Mouse (Mus musculus): Measurements from ENCODE around the gene Eps15l1. TPM values are rescaled to one million over a fixed set of nuclear protein-coding genes. Genes with fewer than 3 reads are reported as not detected.

The Eps15l1 gene
- total and polyA plus RNA-seq, 3 experiments: 19.1 to 40.8 TPM; not detected in 1

DNA sequence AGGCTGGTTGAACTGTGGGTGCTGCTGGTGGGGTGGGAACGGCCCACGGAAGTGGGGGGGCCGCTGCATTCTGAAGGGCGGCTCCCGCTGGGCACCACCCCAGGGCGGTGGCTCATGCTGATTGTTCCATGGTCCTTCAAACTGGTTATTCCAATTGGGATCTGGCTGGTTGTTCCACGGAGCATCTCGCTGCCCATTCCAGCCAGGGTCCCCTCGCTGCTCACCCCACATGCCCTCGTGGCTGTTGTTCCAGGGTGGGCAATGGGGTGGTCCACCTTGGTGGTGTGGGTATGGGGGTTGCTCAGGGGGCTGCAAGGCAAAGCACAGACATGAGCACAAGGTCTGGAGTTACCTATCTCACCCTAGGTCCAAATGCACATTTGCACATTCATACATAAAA is 43.0 kb upstream of the Eps15l1 start:
- H3K27ac ChIP-seq (ENCODE audit: control insufficient read depth, low read depth, low read length): no peak overlapping the region
- no peaks in the 10 kb centered on the region for H3K9me3 ChIP-seq (replicated peaks; ENCODE audit: insufficient read depth, low read length)
- TF ChIP-seq USF1 (IDR thresholded peaks at IDR 0.05; ENCODE audit: low read depth, low read length): no peak
- TF ChIP-seq SMC3 (IDR thresholded peaks at IDR 0.05; ENCODE audit: low read depth, low read length): no peak
- no peak for TF ChIP-seq NELFE (IDR thresholded peaks at IDR 0.05; ENCODE audit: low read depth, low read length)
- TF ChIP-seq JUND (IDR thresholded peaks at IDR 0.05; ENCODE audit: low read depth, low read length): no peak
- TF ChIP-seq POLR2AphosphoS5 (IDR thresholded peaks at IDR 0.05; ENCODE audit: borderline replicate concordance, low read depth, low read length): no peak
- TF ChIP-seq MAZ (IDR thresholded peaks at IDR 0.05; ENCODE audit: low read depth, low read length): no peak
- TF ChIP-seq RAD21 (IDR thresholded peaks at IDR 0.05; ENCODE audit: low read depth, low read length): no peak
- H3K9ac ChIP-seq (ENCODE audit: control insufficient read depth, low read depth, low read length, poor library complexity, severe bottlenecking): no peak overlapping the region
- no peaks in the 10 kb centered on the region for H3K79me2 ChIP-seq (ENCODE audit: control insufficient read depth, insufficient read depth, low read length, poor library complexity)
- H3K36me3 ChIP-seq (ENCODE audit: control insufficient read depth in 1 of 2, insufficient read depth in 2 of 2, low read length in 2 of 2): peaks cover 0 to 6% of the 10 kb centered on the region in 2 experiments; a peak in 2 of 4 replicates
- no peaks in the 10 kb centered on the region for H3K27me3 ChIP-seq (ENCODE audit: control insufficient read depth in 1 of 2, insufficient read depth in 2 of 2, low read length in 2 of 2)
- no peak for DNase-seq (ENCODE audit: low read depth, low spot score)
- H3K4me3 ChIP-seq (ENCODE audit: control insufficient read depth in 1 of 2, insufficient read depth in 1 of 2, low read depth in 2 of 2, low read length in 2 of 2): no peak overlapping the region
- no peaks in the 10 kb centered on the region for H3K4me1 ChIP-seq (ENCODE audit: control insufficient read depth in 1 of 2, insufficient read depth in 2 of 2, low read length in 2 of 2)

DNA sequence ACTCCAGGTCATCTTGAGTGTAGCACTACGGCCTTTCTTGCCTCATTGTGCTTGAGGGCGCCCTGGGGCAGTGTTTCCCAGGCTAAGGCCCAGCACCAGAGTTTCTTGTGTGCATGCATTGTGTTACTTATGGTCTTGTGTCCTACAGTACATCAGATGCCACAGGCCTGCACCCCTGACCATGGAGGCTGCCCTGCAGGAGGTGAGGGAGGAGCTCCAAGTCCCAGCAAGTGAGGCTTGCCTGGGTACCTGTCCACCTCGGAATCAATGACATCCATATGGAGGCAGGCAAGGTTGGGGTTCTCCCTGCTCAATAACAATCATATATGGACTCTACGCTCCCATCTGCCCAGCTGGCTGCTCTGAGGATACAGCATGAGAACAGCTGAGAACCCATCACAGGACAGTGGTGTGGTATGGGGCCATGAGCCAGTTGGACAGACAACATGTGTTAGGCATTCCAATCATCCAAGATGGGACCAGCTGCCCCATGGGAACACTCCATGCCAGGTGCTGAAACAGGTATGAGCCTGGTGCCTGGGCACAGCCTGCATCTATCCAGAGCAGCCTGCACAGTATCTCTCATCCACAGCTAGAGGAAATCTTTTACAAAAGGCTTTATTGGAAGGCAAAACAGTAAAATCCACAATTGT is 38.7 kb upstream of the Eps15l1 start:
- Histone ChIP-seq H3K9me3 (replicated peaks; ENCODE audit: insufficient read depth, low read length) (no peaks in the 10 kb centered on the region), H3K27me3 (ENCODE audit: control insufficient read depth in 1 of 2, insufficient read depth in 2 of 2, low read length in 2 of 2) (no peaks in the 10 kb centered on the region), H3K79me2 (ENCODE audit: control insufficient read depth, insufficient read depth, low read length, poor library complexity) (no peaks in the 10 kb centered on the region), H3K36me3 (ENCODE audit: control insufficient read depth in 1 of 2, insufficient read depth in 2 of 2, low read length in 2 of 2) (peaks cover 0 to 2% of the 10 kb centered on the region in 2 experiments; a peak in 1 of 4 replicates), H3K4me1 (ENCODE audit: control insufficient read depth in 1 of 2, insufficient read depth in 2 of 2, low read length in 2 of 2) (no peaks in the 10 kb centered on the region), H3K4me3 (ENCODE audit: control insufficient read depth in 1 of 2, insufficient read depth in 1 of 2, low read depth in 2 of 2, low read length in 2 of 2) (no peak overlapping the region), H3K9ac (ENCODE audit: control insufficient read depth, low read depth, low read length, poor library complexity, severe bottlenecking) (no peak overlapping the region), H3K27ac (ENCODE audit: control insufficient read depth, low read depth, low read length) (no peak overlapping the region)
- DNase-seq (ENCODE audit: low read depth, low spot score): no peak
- TF ChIP-seq POLR2A (IDR thresholded peaks at IDR 0.05; ENCODE audit: control insufficient read depth in 1 of 2, insufficient read depth in 1 of 2, low read depth in 1 of 2, low read length in 2 of 2, poor library complexity in 1 of 2) (0 out of 4 replicates have a peak, but pooled peaks of 1 of the 2 experiments have one; percentile 9), CHD2 (IDR thresholded peaks at IDR 0.05; ENCODE audit: low read length) (no peak)

DNA sequence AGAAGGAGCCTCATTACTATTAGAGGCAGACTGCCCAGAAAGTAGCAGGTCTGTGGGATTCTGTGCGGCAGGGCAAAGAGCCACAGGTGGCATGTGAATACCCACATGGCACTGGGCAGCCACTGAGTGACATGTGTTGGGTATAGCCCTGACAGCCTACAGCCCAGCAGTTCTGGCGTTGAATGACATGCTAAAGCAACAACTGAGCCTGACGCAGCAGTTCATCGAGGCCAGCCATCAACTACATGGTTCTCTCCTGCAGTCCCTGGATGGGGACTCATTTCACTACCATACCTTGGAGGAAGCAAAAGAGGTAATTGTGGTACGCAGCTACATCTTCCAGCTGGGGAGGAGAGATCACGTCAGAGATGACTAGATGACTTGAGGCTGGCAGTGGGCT is 37.2 kb upstream of the Eps15l1 start:
- no peaks in the 10 kb centered on the region for H3K27me3 ChIP-seq (ENCODE audit: control insufficient read depth in 1 of 2, insufficient read depth in 2 of 2, low read length in 2 of 2)
- TF ChIP-seq MAX (IDR thresholded peaks at IDR 0.05; ENCODE audit: low read length): no peak
- no peak for TF ChIP-seq MAZ (IDR thresholded peaks at IDR 0.05; ENCODE audit: low read depth, low read length)
- TF ChIP-seq TAL1 (IDR thresholded peaks at IDR 0.05; ENCODE audit: low read length): no peak
- no peak for TF ChIP-seq TCF12 (IDR thresholded peaks at IDR 0.05; ENCODE audit: low read depth, low read length)
- TF ChIP-seq ELF1 (IDR thresholded peaks at IDR 0.05; ENCODE audit: low read depth, low read length): no peak
- TF ChIP-seq MEF2A (IDR thresholded peaks at IDR 0.05; ENCODE audit: extremely low read depth, insufficient replicate concordance, low read depth, low read length, poor library complexity, severe bottlenecking): no peak
- no peak for TF ChIP-seq MAFK (IDR thresholded peaks at IDR 0.05; ENCODE audit: borderline replicate concordance, low read depth, low read length)
- TF ChIP-seq CHD1 (IDR thresholded peaks at IDR 0.05; ENCODE audit: low read depth, low read length): no peak
- TF ChIP-seq RCOR1 (IDR thresholded peaks at IDR 0.05; ENCODE audit: low read depth, low read length): no peak
- TF ChIP-seq POLR2AphosphoS2 (IDR thresholded peaks at IDR 0.05; ENCODE audit: low read length): no peak
- no peak for TF ChIP-seq GATA1 (IDR thresholded peaks at IDR 0.05; ENCODE audit: low read depth, low read length)
- no peak for TF ChIP-seq POLR2A (IDR thresholded peaks at IDR 0.05; ENCODE audit: control insufficient read depth in 1 of 2, insufficient read depth in 1 of 2, low read depth in 1 of 2, low read length in 2 of 2, poor library complexity in 1 of 2)
- no peak for TF ChIP-seq TBP (IDR thresholded peaks at IDR 0.05; ENCODE audit: low read depth, low read length)
- TF ChIP-seq NELFE (IDR thresholded peaks at IDR 0.05; ENCODE audit: low read depth, low read length): no peak
- no peak for TF ChIP-seq ZKSCAN1 (IDR thresholded peaks at IDR 0.05; ENCODE audit: low read depth, low read length)
- TF ChIP-seq CTCF (IDR thresholded peaks at IDR 0.05 in 2 of 3, conservative IDR thresholded peaks at IDR 0.05 in 1 of 3; ENCODE audit: control insufficient read depth in 1 of 3, insufficient read depth in 1 of 3, low read depth in 2 of 3, low read length in 3 of 3, poor library complexity in 1 of 3, severe bottlenecking in 1 of 3): no peak
- TF ChIP-seq BHLHE40 (IDR thresholded peaks at IDR 0.05; ENCODE audit: borderline replicate concordance, low read depth, low read length): no peak
- TF ChIP-seq GABPA (IDR thresholded peaks at IDR 0.05; ENCODE audit: low read depth, low read length): no peak
- TF ChIP-seq EP300 (IDR thresholded peaks at IDR 0.05; ENCODE audit: low read depth in 1 of 2, low read length in 2 of 2): no peak
- no peak for TF ChIP-seq SIN3A (IDR thresholded peaks at IDR 0.05; ENCODE audit: low read length)
- peaks cover 0 to 3% of the 10 kb centered on the region in 2 experiments; a peak in 1 of 4 replicates for H3K36me3 ChIP-seq (ENCODE audit: control insufficient read depth in 1 of 2, insufficient read depth in 2 of 2, low read length in 2 of 2)
- no peak for DNase-seq (ENCODE audit: low read depth, low spot score)
- no peak overlapping the region for H3K9ac ChIP-seq (ENCODE audit: control insufficient read depth, low read depth, low read length, poor library complexity, severe bottlenecking)
- H3K4me1 ChIP-seq (ENCODE audit: control insufficient read depth in 1 of 2, insufficient read depth in 2 of 2, low read length in 2 of 2): no peaks in the 10 kb centered on the region
- H3K27ac ChIP-seq (ENCODE audit: control insufficient read depth, low read depth, low read length): no peak overlapping the region
- no peaks in the 10 kb centered on the region for H3K9me3 ChIP-seq (replicated peaks; ENCODE audit: insufficient read depth, low read length)
- H3K79me2 ChIP-seq (ENCODE audit: control insufficient read depth, insufficient read depth, low read length, poor library complexity): no peaks in the 10 kb centered on the region
- no peak overlapping the region for H3K4me3 ChIP-seq (ENCODE audit: control insufficient read depth in 1 of 2, insufficient read depth in 1 of 2, low read depth in 2 of 2, low read length in 2 of 2)
